Mouse (Mus musculus) hindbrain, embryonic 14.5 days (tissue): ENCODE measurements around the gene Gm21983. TPM values are rescaled to one million over a fixed set of nuclear protein-coding genes. Genes with fewer than 3 reads are reported as not detected.

Experiments used
- ATAC-seq: fragments of 200-750 bp; cut with Nextera tagmentation; 2 replicates; pipeline ENCODE4 v1.8.0; 2017; ENCODE audit warnings: moderate number of reproducible peaks, mild to moderate bottlenecking, moderate TSS enrichment, moderate library complexity; ENCODE audit not compliant: low FRiP score
- DNase-seq: peaks from one replicate; pipeline ENCODE4 v3.0.0-alpha.2; 2015; ENCODE audit warnings: low spot score
- H3K27ac ChIP-seq: fragments of 300-500 bp; sonication (generic); 2 replicates; pipeline ENCODE4 v1.5.1; 2014; ENCODE audit warnings: mild to moderate bottlenecking, moderate library complexity
- H3K27me3 ChIP-seq: fragments of 300-500 bp; sonication (generic); 2 replicates; pipeline ENCODE4 v1.6.1; 2014; ENCODE audit warnings: mild to moderate bottlenecking, low read length, mixed read lengths; ENCODE audit not compliant: control insufficient read depth, insufficient read depth
- H3K36me3 ChIP-seq: fragments of 300-500 bp; sonication (generic); replicated peaks from 2 replicates; pipeline ENCODE4 v1.6.1; 2014; ENCODE audit not compliant: control insufficient read depth, insufficient read depth
- H3K4me1 ChIP-seq: fragments of 300-500 bp; sonication (generic); replicated peaks from 2 replicates; pipeline ENCODE4 v1.6.1; 2014; ENCODE audit warnings: antibody characterized with exemption, low read length, mixed read lengths; ENCODE audit not compliant: control insufficient read depth, insufficient read depth
- H3K4me2 ChIP-seq: fragments of 300-500 bp; sonication (generic); replicated peaks from 2 replicates; pipeline ENCODE4 v1.6.1; 2014; ENCODE audit warnings: mild to moderate bottlenecking, moderate library complexity
- H3K4me3 ChIP-seq: fragments of 300-500 bp; sonication (generic); replicated peaks from 2 replicates; pipeline ENCODE4 v1.5.1; 2014; ENCODE audit warnings: mild to moderate bottlenecking, low read length
- H3K9ac ChIP-seq: fragments of 300-500 bp; sonication (generic); 2 replicates; pipeline ENCODE4 v1.6.1; 2014
- H3K9me3 ChIP-seq: fragments of 300-500 bp; sonication (generic); 2 replicates; pipeline ENCODE4 v1.6.1; 2016; ENCODE audit warnings: low read length; ENCODE audit not compliant: control insufficient read depth
- WGBS: fragments of 180-500 bp; shearing (Covaris S2); extraction: QIAGEN DNeasy Blood & Tissue Kit; methylation state at CpG from one replicate; pipeline ENCODE4 v1.1.7; 2014; 5-methylcytosine and 5-hydroxymethylcytosine counted together
- polyA plus RNA-seq: library from polyadenylated mRNA; unstranded; fragments of >200 nt; fragmentation: Nextera tagmentation; extraction: Ambion mirVana; gene quantifications from 2 replicates; pipeline ENCODE4 v1.2.1, GENCODE M21; 2014

Gm21983 gene
- polyA plus RNA-seq, 1 experiment from 2014 or later = not detected

GRCm38 (mm10) chr7:27165007-27165655 lies 15.8 kb downstream of the Gm21983 start:
- ATAC-seq (no peak), DNase-seq (no peak)
- Histone ChIP-seq H3K9ac (peak overlapping the region; percentile 88), H3K9me3 (no peaks in the 10 kb centered on the region), H3K36me3 (peaks cover 50% of the 10 kb centered on the region), H3K27me3 (no peaks in the 10 kb centered on the region), H3K27ac (no peak overlapping the region; the same call in 1 of the 2 replicates), H3K4me3 (peak overlapping the region; percentile 88), H3K4me2 (peak overlapping the region; percentile 64), H3K4me1 (peaks cover 52% of the 10 kb centered on the region)
- 78% methylated on average over 23 of the region's 23 CpGs for WGBS

- 85% methylated on average over 33 of the region's 33 CpGs for WGBS
- H3K4me2 ChIP-seq = peak overlapping the region; percentile 64
- no peaks in the 10 kb centered on the region for H3K9me3 ChIP-seq
- peaks cover 56% of the 10 kb centered on the region for H3K4me1 ChIP-seq
- peak overlapping the region; percentile 88 for H3K4me3 ChIP-seq
- ATAC-seq (no peak), DNase-seq (no peak)
- peak overlapping the region; percentile 88 for H3K9ac ChIP-seq
- H3K27me3 ChIP-seq = no peaks in the 10 kb centered on the region
- H3K27ac ChIP-seq = no peak overlapping the region
- peaks cover 51% of the 10 kb centered on the region for H3K36me3 ChIP-seq
These were observed 16.6 kb downstream of the Gm21983 start for GRCm38 (mm10) chr7:27164112-27164947.

GRCm38 (mm10) chr7:27163450-27163805 lies 17.5 kb downstream of the Gm21983 start:
- Histone ChIP-seq H3K4me1 (peaks cover 56% of the 10 kb centered on the region), H3K4me2 (peak overlapping the region; percentile 64), H3K27ac (no peak overlapping the region), H3K9me3 (no peaks in the 10 kb centered on the region), H3K4me3 (peak overlapping the region; percentile 88; the same call in 1 of the 2 replicates), H3K27me3 (no peaks in the 10 kb centered on the region), H3K36me3 (peaks cover 58% of the 10 kb centered on the region), H3K9ac (peak overlapping the region; percentile 88)
- WGBS = 80% methylated on average over 5 of the region's 5 CpGs
- ATAC-seq = no peak
- DNase-seq = no peak

GRCm38 (mm10) chr7:27162780-27163449 lies 18.0 kb downstream of the Gm21983 start:
- Histone ChIP-seq H3K4me1 (peaks cover 56% of the 10 kb centered on the region), H3K4me2 (peak overlapping the region; percentile 64), H3K36me3 (peaks cover 63% of the 10 kb centered on the region), H3K9me3 (no peaks in the 10 kb centered on the region), H3K4me3 (no peak overlapping the region), H3K27ac (no peak overlapping the region), H3K27me3 (no peaks in the 10 kb centered on the region), H3K9ac (peak overlapping the region; percentile 88)
- ATAC-seq = no peak
- WGBS = 91% methylated on average over 5 of the region's 5 CpGs
- no peak for DNase-seq

- peaks cover 72% of the 10 kb centered on the region for H3K36me3 ChIP-seq
- H3K4me2 ChIP-seq = 0 out of 2 replicates have a peak overlapping the region, but pooled peaks have one; percentile 12
These were observed 19.1 kb downstream of the Gm21983 start for GRCm38 (mm10) chr7:27161744-27162143.

GRCm38 (mm10) chr7:27160921-27161320 lies 20.0 kb downstream of the Gm21983 start:
- H3K4me3 ChIP-seq = no peak overlapping the region
- H3K27me3 ChIP-seq = no peaks in the 10 kb centered on the region
- no peaks in the 10 kb centered on the region for H3K9me3 ChIP-seq
- H3K27ac ChIP-seq = no peak overlapping the region
- ATAC-seq (no peak), DNase-seq (no peak)
- H3K36me3 ChIP-seq = peaks cover 72% of the 10 kb centered on the region
- H3K4me1 ChIP-seq = peaks cover 50% of the 10 kb centered on the region
- 85% methylated on average over 3 of the region's 3 CpGs for WGBS
- H3K4me2 ChIP-seq = no peak overlapping the region
- no peak overlapping the region for H3K9ac ChIP-seq

More at GRCm38 (mm10) chr7:27161744-27162143, 19.1 kb downstream of the Gm21983 start:
- Histone ChIP-seq H3K9ac (no peak overlapping the region), H3K4me3 (no peak overlapping the region), H3K27ac (no peak overlapping the region), H3K9me3 (no peaks in the 10 kb centered on the region), H3K27me3 (no peaks in the 10 kb centered on the region), H3K4me1 (peaks cover 50% of the 10 kb centered on the region)
- DNase-seq (no peak), ATAC-seq (no peak)
- WGBS = 85% methylated on average over 4 of the region's 4 CpGs

GRCm38 (mm10) chr7:27159882-27160281 lies 21.0 kb downstream of the Gm21983 start:
- peaks cover 67% of the 10 kb centered on the region for H3K36me3 ChIP-seq
- WGBS = 24% methylated on average over 8 of the region's 8 CpGs
- DNase-seq (peak; percentile 80), ATAC-seq (peak; percentile 89)
- H3K9ac ChIP-seq = no peak overlapping the region
- no peak overlapping the region for H3K27ac ChIP-seq
- H3K4me3 ChIP-seq = peak overlapping the region; percentile 8; the same call in 1 of the 2 replicates
- peaks cover 43% of the 10 kb centered on the region for H3K4me1 ChIP-seq
- no peaks in the 10 kb centered on the region for H3K9me3 ChIP-seq
- no peaks in the 10 kb centered on the region for H3K27me3 ChIP-seq
- H3K4me2 ChIP-seq = no peak overlapping the region

GRCm38 (mm10) chr7:27159256-27159655 lies 21.6 kb downstream of the Gm21983 start:
- Histone ChIP-seq H3K9ac (no peak overlapping the region), H3K9me3 (no peaks in the 10 kb centered on the region), H3K4me2 (no peak overlapping the region), H3K27me3 (no peaks in the 10 kb centered on the region), H3K27ac (no peak overlapping the region), H3K4me1 (peaks cover 37% of the 10 kb centered on the region), H3K36me3 (peaks cover 61% of the 10 kb centered on the region), H3K4me3 (no peak overlapping the region)
- no peak for ATAC-seq
- 98% methylated on average over 6 of the region's 6 CpGs for WGBS
- no peak for DNase-seq

GRCm38 (mm10) chr7:27158171-27158570 lies 22.7 kb downstream of the Gm21983 start:
- Histone ChIP-seq H3K9me3 (no peaks in the 10 kb centered on the region), H3K27me3 (no peaks in the 10 kb centered on the region), H3K27ac (no peak overlapping the region), H3K4me1 (peaks cover 26% of the 10 kb centered on the region), H3K4me3 (no peak overlapping the region), H3K36me3 (peaks cover 53% of the 10 kb centered on the region), H3K9ac (no peak overlapping the region), H3K4me2 (no peak overlapping the region)
- DNase-seq (no peak), ATAC-seq (no peak)
- 96% methylated on average over 9 of the region's 9 CpGs for WGBS
